Mouse (Mus musculus): ENCODE data around the gene Poldip3. TPM values are rescaled to one million over a fixed set of nuclear protein-coding genes. Genes with fewer than 3 reads are reported as not detected.
A peak's percentile ranks its signal among the peaks of the same experiment; 100 is the strongest.

Poldip3 gene
- polyA plus RNA-seq, 1 experiment from 2014 or later, result 54.4 TPM

DNA sequence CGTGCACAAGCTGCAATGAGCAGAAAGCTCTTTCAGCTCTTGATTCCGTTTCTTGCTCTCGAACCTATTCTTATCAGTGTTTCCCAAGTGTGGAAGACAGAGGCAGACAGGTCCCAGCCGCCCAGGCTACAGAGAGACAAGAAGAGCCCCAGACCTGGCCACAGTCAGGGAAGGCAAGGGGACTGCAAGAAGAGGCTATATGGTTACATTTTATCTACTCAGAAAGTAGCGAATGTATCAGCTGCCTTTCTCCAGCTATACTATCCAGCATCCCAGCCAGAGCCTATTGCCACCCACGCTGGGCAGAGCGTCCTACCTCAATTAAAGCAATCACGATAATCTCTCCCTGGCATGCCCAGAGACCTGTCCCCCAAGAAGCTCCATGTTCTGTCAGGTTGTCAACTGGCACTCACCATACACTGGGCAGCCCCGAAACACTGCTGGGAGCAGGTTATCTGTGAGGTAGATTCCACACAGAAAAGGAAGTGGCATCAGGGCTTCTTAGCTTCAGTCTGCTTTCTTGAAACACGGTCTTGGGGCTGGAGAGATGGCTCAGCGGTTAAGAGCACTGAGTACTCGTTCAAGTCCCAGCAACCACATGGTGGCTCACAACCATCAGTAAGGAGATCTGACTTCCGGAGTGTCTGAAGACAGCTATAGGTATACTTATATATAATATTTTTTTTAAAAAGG, 62.4 kb downstream of the Poldip3 start:
- peaks cover 9% of the 10 kb centered on the region for H3K27me3 ChIP-seq (ENCODE audit: control insufficient read depth, insufficient read depth, low read depth, low read length)
- no peak overlapping the region for H3K4me2 ChIP-seq (ENCODE audit: low read depth, low read length)
- H3K4me3 ChIP-seq (ENCODE audit: low read depth, low read length), result no peak overlapping the region
- H3K36me3 ChIP-seq (ENCODE audit: control insufficient read depth, insufficient read depth), result no peaks in the 10 kb centered on the region
- H3K27ac ChIP-seq (ENCODE audit: low read length), result no peak overlapping the region
- H3K9ac ChIP-seq (ENCODE audit: low read depth, low read length), result no peak overlapping the region
- ATAC-seq (ENCODE audit: low read depth), result no peak
- H3K9me3 ChIP-seq (replicated peaks; ENCODE audit: control insufficient read depth, low read length), result no peaks in the 10 kb centered on the region
- WGBS (ENCODE audit: insufficient replicate concordance), result 44% methylated on average over 13 of the region's 13 CpGs
- H3K4me1 ChIP-seq (ENCODE audit: control insufficient read depth, low read depth, low read length), result peaks cover 6% of the 10 kb centered on the region

DNA sequence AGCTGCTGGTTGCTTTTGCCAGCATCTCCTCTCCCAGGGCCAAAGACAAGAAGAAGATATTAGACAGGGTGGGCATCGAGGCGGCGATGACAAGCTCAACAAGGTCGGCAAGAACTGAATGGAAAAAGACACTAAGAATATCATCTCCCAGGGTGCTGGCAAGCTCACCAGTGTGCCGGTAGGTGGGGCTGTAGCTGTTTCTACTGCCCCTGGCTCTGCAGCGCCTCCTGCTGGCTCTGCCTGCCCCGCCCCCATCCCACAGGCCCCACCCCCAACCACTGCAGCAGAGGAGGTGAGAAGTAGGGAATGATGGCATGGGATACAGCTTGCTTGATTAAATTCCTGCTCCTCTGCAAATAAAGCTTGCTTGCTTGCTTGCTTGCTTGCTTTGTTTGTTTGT, 63.3 kb downstream of the Poldip3 start:
- Histone ChIP-seq H3K27me3 (ENCODE audit: control insufficient read depth, insufficient read depth, low read depth, low read length) (peaks cover 9% of the 10 kb centered on the region), H3K4me1 (ENCODE audit: control insufficient read depth, low read depth, low read length) (peaks cover 6% of the 10 kb centered on the region), H3K9me3 (replicated peaks; ENCODE audit: control insufficient read depth, low read length) (no peaks in the 10 kb centered on the region), H3K27ac (ENCODE audit: low read length) (no peak overlapping the region), H3K4me2 (ENCODE audit: low read depth, low read length) (no peak overlapping the region), H3K36me3 (ENCODE audit: control insufficient read depth, insufficient read depth) (no peaks in the 10 kb centered on the region), H3K9ac (ENCODE audit: low read depth, low read length) (no peak overlapping the region), H3K4me3 (ENCODE audit: low read depth, low read length) (no peak overlapping the region)
- peak; percentile 45; the same call in 1 of the 2 replicates for ATAC-seq (ENCODE audit: low read depth)
- WGBS (ENCODE audit: insufficient replicate concordance), result 28% methylated on average over 7 of the region's 7 CpGs

DNA sequence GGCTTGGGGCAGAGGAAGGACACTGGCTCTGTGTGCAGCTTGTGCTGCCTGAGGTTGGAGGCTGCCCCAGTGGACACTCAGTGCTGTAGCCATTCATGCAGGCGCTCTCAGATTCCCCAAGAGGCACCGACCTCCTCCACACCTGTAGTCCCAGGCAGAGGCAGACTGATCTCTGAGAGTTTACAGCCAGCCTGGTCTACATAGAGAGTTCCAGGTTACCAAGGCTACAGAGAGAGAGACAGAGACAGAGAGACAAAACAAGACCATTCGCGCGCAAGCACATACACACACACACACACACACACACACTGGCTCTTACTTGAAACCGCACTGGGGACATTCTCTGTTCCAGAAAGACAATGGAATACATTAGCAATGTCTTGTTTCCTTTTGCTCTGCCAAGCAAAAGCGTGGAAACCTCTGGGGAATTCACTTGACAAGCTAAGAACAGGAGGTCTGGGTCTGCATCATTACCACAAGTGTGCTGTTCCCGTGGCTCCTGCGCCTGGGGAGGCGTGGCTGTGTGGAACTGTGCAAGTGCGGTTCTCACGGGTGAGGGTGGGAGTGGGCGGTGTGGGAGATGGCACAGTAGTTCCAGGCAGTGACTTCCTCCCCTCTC, 65.1 kb downstream of the Poldip3 start:
- 48% methylated on average over 13 of the region's 13 CpGs for WGBS (ENCODE audit: insufficient replicate concordance)
- no peak overlapping the region for H3K4me3 ChIP-seq (ENCODE audit: low read depth, low read length)
- no peaks in the 10 kb centered on the region for H3K36me3 ChIP-seq (ENCODE audit: control insufficient read depth, insufficient read depth)
- no peak overlapping the region for H3K9ac ChIP-seq (ENCODE audit: low read depth, low read length)
- peaks cover 2% of the 10 kb centered on the region for H3K27me3 ChIP-seq (ENCODE audit: control insufficient read depth, insufficient read depth, low read depth, low read length)
- H3K4me1 ChIP-seq (ENCODE audit: control insufficient read depth, low read depth, low read length), result peaks cover 6% of the 10 kb centered on the region
- no peak overlapping the region for H3K27ac ChIP-seq (ENCODE audit: low read length)
- no peaks in the 10 kb centered on the region for H3K9me3 ChIP-seq (replicated peaks; ENCODE audit: control insufficient read depth, low read length)
- ATAC-seq (ENCODE audit: low read depth), result no peak
- H3K4me2 ChIP-seq (ENCODE audit: low read depth, low read length), result no peak overlapping the region

DNA sequence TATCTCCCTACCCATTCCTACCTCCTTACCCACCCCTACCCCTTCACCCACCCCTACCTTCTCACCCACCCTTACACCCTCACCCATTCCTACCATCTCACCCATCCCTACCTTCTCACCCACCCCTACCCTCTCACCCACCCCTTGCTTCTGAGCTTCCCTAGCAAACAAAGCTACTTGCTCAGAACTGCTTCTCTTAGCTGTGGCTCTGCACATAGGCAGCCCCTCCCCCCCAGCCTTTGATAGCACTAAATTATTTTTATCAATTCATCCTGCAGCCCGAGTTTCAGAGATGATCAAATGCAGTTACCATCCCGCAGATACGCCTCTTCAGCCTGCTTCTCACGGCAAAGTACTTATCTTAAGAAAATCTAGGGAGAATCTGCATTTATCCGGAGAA, 65.7 kb downstream of the Poldip3 start:
- Histone ChIP-seq H3K9ac (ENCODE audit: low read depth, low read length) (no peak overlapping the region), H3K27ac (ENCODE audit: low read length) (no peak overlapping the region), H3K4me2 (ENCODE audit: low read depth, low read length) (no peak overlapping the region), H3K4me1 (ENCODE audit: control insufficient read depth, low read depth, low read length) (peaks cover 2% of the 10 kb centered on the region; the same call in 1 of the 2 replicates), H3K4me3 (ENCODE audit: low read depth, low read length) (no peak overlapping the region), H3K27me3 (ENCODE audit: control insufficient read depth, insufficient read depth, low read depth, low read length) (no peaks in the 10 kb centered on the region), H3K9me3 (replicated peaks; ENCODE audit: control insufficient read depth, low read length) (no peaks in the 10 kb centered on the region), H3K36me3 (ENCODE audit: control insufficient read depth, insufficient read depth) (no peaks in the 10 kb centered on the region)
- WGBS (ENCODE audit: insufficient replicate concordance), result 46% methylated on average over 5 of the region's 5 CpGs
- ATAC-seq (ENCODE audit: low read depth), result no peak

Other genes starting within 250 kb of the Poldip3 start
- gene Tcf20, start 161.5 kb downstream of the Poldip3 start, polyA plus RNA-seq (2015; fragmentation: Nextera tagmentation; extraction: Ambion mirVana), result 2.1 and 2.4 TPM in 2 replicates
- 12.5 and 14.3 TPM in 2 replicates for gene Nfam1, start 116.1 kb downstream of the Poldip3 start, polyA plus RNA-seq (2015; fragmentation: Nextera tagmentation; extraction: Ambion mirVana)
- gene Serhl, start 59.9 kb downstream of the Poldip3 start, polyA plus RNA-seq (2015; fragmentation: Nextera tagmentation; extraction: Ambion mirVana), result 15.8 and 16.6 TPM in 2 replicates
- gene Rrp7a, start 26.6 kb downstream of the Poldip3 start, polyA plus RNA-seq (2015; fragmentation: Nextera tagmentation; extraction: Ambion mirVana), result 19.4 and 20.3 TPM in 2 replicates
- gene Cyb5r3, start 23.2 kb upstream of the Poldip3 start, polyA plus RNA-seq (2015; fragmentation: Nextera tagmentation; extraction: Ambion mirVana), result 142 and 171 TPM in 2 replicates
- 0.13 TPM in 1 of 2 replicates, not detected in the other for gene A4galt, start 102.4 kb upstream of the Poldip3 start, polyA plus RNA-seq (2015; fragmentation: Nextera tagmentation; extraction: Ambion mirVana)
- 17.3 and 18.6 TPM in 2 replicates for gene Arfgap3, start 200.9 kb upstream of the Poldip3 start, polyA plus RNA-seq (2015; fragmentation: Nextera tagmentation; extraction: Ambion mirVana)